Mouse (Mus musculus) stomach, embryonic 15.5 days (tissue): ENCODE results near the gene Cyp2u1. TPM values are rescaled to one million over a fixed set of nuclear protein-coding genes. Genes with fewer than 3 reads are reported as not detected.
A peak's percentile ranks its signal among the peaks of the same experiment; 100 is the strongest.

Experiments used
- ATAC-seq: fragments of 200-750 bp; cut with Nextera tagmentation; 2 replicates; pipeline ENCODE4 v1.8.0; 2017; ENCODE audit warnings: low read depth, moderate number of reproducible peaks, moderate TSS enrichment; ENCODE audit not compliant: insufficient read depth, low FRiP score
- H3K27ac ChIP-seq: fragments of 300-500 bp; sonication (generic); 2 replicates; pipeline ENCODE4 v1.5.1; 2015; ENCODE audit warnings: mild to moderate bottlenecking, inconsistent platforms
- H3K27me3 ChIP-seq: fragments of 300-500 bp; sonication (generic); replicated peaks from 2 replicates; pipeline ENCODE4 v1.6.1; 2015; ENCODE audit warnings: inconsistent platforms
- H3K36me3 ChIP-seq: fragments of 300-500 bp; sonication (generic); 2 replicates; pipeline ENCODE4 v1.6.1; 2015; ENCODE audit warnings: inconsistent platforms
- H3K4me1 ChIP-seq: fragments of 300-500 bp; sonication (generic); 2 replicates; pipeline ENCODE4 v1.6.1; 2015; ENCODE audit warnings: inconsistent platforms
- H3K4me2 ChIP-seq: fragments of 300-500 bp; sonication (generic); 2 replicates; pipeline ENCODE4 v1.6.1; 2015; ENCODE audit warnings: mild to moderate bottlenecking, inconsistent platforms
- H3K4me3 ChIP-seq: fragments of 300-500 bp; sonication (generic); replicated peaks from 2 replicates; pipeline ENCODE4 v1.5.1; 2015; ENCODE audit warnings: inconsistent platforms
- H3K9ac ChIP-seq: fragments of 300-500 bp; sonication (generic); 2 replicates; pipeline ENCODE4 v1.6.1; 2015; ENCODE audit warnings: inconsistent platforms
- H3K9me3 ChIP-seq: fragments of 300-500 bp; sonication (generic); 2 replicates; pipeline ENCODE4 v1.6.1; 2016; ENCODE audit warnings: inconsistent platforms
- WGBS: fragments of 180-500 bp; shearing (Covaris S2); methylation state at CpG from one replicate; pipeline ENCODE4 v1.1.7; 2015; 5-methylcytosine and 5-hydroxymethylcytosine counted together
- polyA plus RNA-seq: library from polyadenylated mRNA; unstranded; fragments of >200 nt; fragmentation: Nextera tagmentation; extraction: Ambion mirVana; gene quantifications from 2 replicates; pipeline ENCODE4 v1.2.1, GENCODE M21; 2015

The Cyp2u1 gene
- polyA plus RNA-seq, 1 experiment from 2014 or later, result 2.4 TPM

GRCm38 (mm10) chr3:131271157-131271556 is 31.9 kb downstream of the Cyp2u1 start:
- Histone ChIP-seq H3K9me3 (no peaks in the 10 kb centered on the region), H3K36me3 (peaks cover 6% of the 10 kb centered on the region; the same call in 1 of the 2 replicates), H3K27ac (peak overlapping the region; percentile 86), H3K9ac (peak overlapping the region; percentile 73), H3K27me3 (no peaks in the 10 kb centered on the region), H3K4me2 (peak overlapping the region; percentile 69), H3K4me3 (peak overlapping the region; percentile 80), H3K4me1 (peaks cover 7% of the 10 kb centered on the region; the same call in 1 of the 2 replicates)
- WGBS, result 5% methylated on average over 8 of the region's 8 CpGs
- ATAC-seq, result peak; percentile 28; the same call in 1 of the 2 replicates

- Histone ChIP-seq H3K4me2 (peak overlapping the region; percentile 69), H3K4me3 (peak overlapping the region; percentile 80; the same call in 1 of the 2 replicates), H3K9me3 (no peaks in the 10 kb centered on the region), H3K27me3 (no peaks in the 10 kb centered on the region), H3K27ac (no peak overlapping the region), H3K36me3 (peaks cover 6% of the 10 kb centered on the region; the same call in 1 of the 2 replicates), H3K4me1 (peaks cover 7% of the 10 kb centered on the region; the same call in 1 of the 2 replicates), H3K9ac (no peak overlapping the region)
- no peak for ATAC-seq
- WGBS, result 55% methylated on average over 6 of the region's 6 CpGs
Observed at GRCm38 (mm10) chr3:131270381-131270780, 32.6 kb downstream of the Cyp2u1 start.

GRCm38 (mm10) chr3:131266366-131267050 is 36.5 kb downstream of the Cyp2u1 start:
- peaks cover 18% of the 10 kb centered on the region for H3K36me3 ChIP-seq
- H3K9me3 ChIP-seq, result no peaks in the 10 kb centered on the region
- peaks cover 7% of the 10 kb centered on the region; the same call in 1 of the 2 replicates for H3K4me1 ChIP-seq
- no peak overlapping the region for H3K4me2 ChIP-seq
- no peak overlapping the region for H3K4me3 ChIP-seq
- H3K27ac ChIP-seq, result no peak overlapping the region
- H3K27me3 ChIP-seq, result no peaks in the 10 kb centered on the region
- WGBS, result 72% methylated on average over 3 of the region's 3 CpGs
- no peak overlapping the region for H3K9ac ChIP-seq
- ATAC-seq, result no peak

GRCm38 (mm10) chr3:131265516-131265915 is 37.5 kb downstream of the Cyp2u1 start:
- H3K4me3 ChIP-seq, result no peak overlapping the region
- no peak for ATAC-seq
- H3K9ac ChIP-seq, result no peak overlapping the region
- peaks cover 1% of the 10 kb centered on the region; the same call in 1 of the 2 replicates for H3K4me1 ChIP-seq
- no peak overlapping the region for H3K4me2 ChIP-seq
- no peak overlapping the region for H3K27ac ChIP-seq
- 80% methylated on average over 8 of the region's 8 CpGs for WGBS
- H3K27me3 ChIP-seq, result no peaks in the 10 kb centered on the region
- no peaks in the 10 kb centered on the region for H3K9me3 ChIP-seq
- H3K36me3 ChIP-seq, result peaks cover 27% of the 10 kb centered on the region

- Histone ChIP-seq H3K9ac (no peak overlapping the region), H3K27ac (no peak overlapping the region), H3K9me3 (no peaks in the 10 kb centered on the region), H3K4me2 (no peak overlapping the region), H3K4me1 (no peaks in the 10 kb centered on the region), H3K4me3 (no peak overlapping the region), H3K27me3 (no peaks in the 10 kb centered on the region), H3K36me3 (peaks cover 30% of the 10 kb centered on the region)
- ATAC-seq, result no peak
- 64% methylated on average over 15 of the region's 15 CpGs for WGBS
Observed at GRCm38 (mm10) chr3:131263766-131264486, 39.1 kb downstream of the Cyp2u1 start.

- no peaks in the 10 kb centered on the region for H3K27me3 ChIP-seq
- H3K4me1 ChIP-seq, result no peaks in the 10 kb centered on the region
- H3K4me3 ChIP-seq, result no peak overlapping the region
- peaks cover 24% of the 10 kb centered on the region; the same call in 1 of the 2 replicates for H3K36me3 ChIP-seq
- no peak overlapping the region for H3K9ac ChIP-seq
- no peak for ATAC-seq
- H3K27ac ChIP-seq, result no peak overlapping the region
- WGBS, result 79% methylated on average over 6 of the region's 6 CpGs
- no peak overlapping the region for H3K4me2 ChIP-seq
- H3K9me3 ChIP-seq, result no peaks in the 10 kb centered on the region
Observed at GRCm38 (mm10) chr3:131260418-131260817, 42.6 kb downstream of the Cyp2u1 start.

- ATAC-seq, result no peak
- peaks cover 24% of the 10 kb centered on the region; the same call in 1 of the 2 replicates for H3K36me3 ChIP-seq
- H3K4me3 ChIP-seq, result no peak overlapping the region
- H3K9ac ChIP-seq, result no peak overlapping the region
- H3K27me3 ChIP-seq, result no peaks in the 10 kb centered on the region
- H3K4me1 ChIP-seq, result no peaks in the 10 kb centered on the region
- H3K9me3 ChIP-seq, result no peaks in the 10 kb centered on the region
- no peak overlapping the region for H3K27ac ChIP-seq
- WGBS, result 90% methylated on average over 9 of the region's 9 CpGs
- no peak overlapping the region for H3K4me2 ChIP-seq
Observed at GRCm38 (mm10) chr3:131259392-131259965, 43.5 kb downstream of the Cyp2u1 start.

- peaks cover 24% of the 10 kb centered on the region; the same call in 1 of the 2 replicates for H3K36me3 ChIP-seq
- no peak overlapping the region for H3K4me2 ChIP-seq
- no peaks in the 10 kb centered on the region for H3K27me3 ChIP-seq
- H3K9ac ChIP-seq, result no peak overlapping the region
- 88% methylated on average over 3 of the region's 3 CpGs for WGBS
- no peaks in the 10 kb centered on the region for H3K9me3 ChIP-seq
- no peaks in the 10 kb centered on the region for H3K4me1 ChIP-seq
- no peak overlapping the region for H3K4me3 ChIP-seq
- no peak overlapping the region for H3K27ac ChIP-seq
- no peak for ATAC-seq
Observed at GRCm38 (mm10) chr3:131258921-131259320, 44.1 kb downstream of the Cyp2u1 start.

GRCm38 (mm10) chr3:131255399-131255981 is 47.5 kb downstream of the Cyp2u1 start:
- WGBS, result 91% methylated on average over 3 of the region's 3 CpGs
- no peak overlapping the region for H3K9ac ChIP-seq
- no peaks in the 10 kb centered on the region for H3K27me3 ChIP-seq
- H3K4me1 ChIP-seq, result no peaks in the 10 kb centered on the region
- ATAC-seq, result no peak
- no peak overlapping the region for H3K4me2 ChIP-seq
- H3K36me3 ChIP-seq, result 0 out of 2 replicates have a peak, but pooled peaks cover 3% of the 10 kb centered on the region
- no peak overlapping the region for H3K27ac ChIP-seq
- no peak overlapping the region for H3K4me3 ChIP-seq
- 0 out of 2 replicates have a peak, but pooled peaks cover 3% of the 10 kb centered on the region for H3K9me3 ChIP-seq

- Histone ChIP-seq H3K27ac (no peak overlapping the region), H3K4me1 (no peaks in the 10 kb centered on the region), H3K9me3 (0 out of 2 replicates have a peak, but pooled peaks cover 3% of the 10 kb centered on the region), H3K27me3 (no peaks in the 10 kb centered on the region), H3K4me3 (no peak overlapping the region), H3K9ac (no peak overlapping the region), H3K36me3 (no peaks in the 10 kb centered on the region), H3K4me2 (no peak overlapping the region)
- no peak for ATAC-seq
- 94% methylated on average over 4 of the region's 4 CpGs for WGBS
Observed at GRCm38 (mm10) chr3:131254991-131255390, 48.0 kb downstream of the Cyp2u1 start.

- H3K4me2 ChIP-seq, result no peak overlapping the region
- no peak overlapping the region for H3K9ac ChIP-seq
- no peaks in the 10 kb centered on the region for H3K27me3 ChIP-seq
- peaks cover 9% of the 10 kb centered on the region; the same call in 1 of the 2 replicates for H3K36me3 ChIP-seq
- H3K4me1 ChIP-seq, result no peaks in the 10 kb centered on the region
- H3K9me3 ChIP-seq, result 0 out of 2 replicates have a peak, but pooled peaks cover 3% of the 10 kb centered on the region
- H3K4me3 ChIP-seq, result no peak overlapping the region
- WGBS, result 81% methylated on average over 7 of the region's 7 CpGs
- 0 out of 2 replicates have a peak, but pooled peaks have one; percentile 5 for ATAC-seq
- no peak overlapping the region for H3K27ac ChIP-seq
Observed at GRCm38 (mm10) chr3:131251601-131252000, 51.4 kb downstream of the Cyp2u1 start.
